Mouse (Mus musculus): ENCODE data around the gene Trim39. TPM values are rescaled to one million over a fixed set of nuclear protein-coding genes. Genes with fewer than 3 reads are reported as not detected.

The Trim39 gene
- 88.5 TPM for total RNA-seq (2023)

GRCm38 (mm10) chr17:36271586-36272256 is at the start of gene Trim39:
Gene Trim39, minus strand, starts transcription at chr17:36272247.

GRCm38 (mm10) chr17:36286390-36286789 is 14.3 kb upstream of the Trim39 start, which contains the start of gene H2-M10.2:
Gene H2-M10.2, minus strand, starts transcription at chr17:36286490.

GRCm38 (mm10) chr17:36257969-36258368 is 14.1 kb downstream of the Trim39 start, which contains the start of gene Rpp21:
Gene Rpp21, minus strand, starts transcription at chr17:36258069.

Other genes starting within 250 kb of the Trim39 start
- gene H2-T23, start 239.4 kb downstream of the Trim39 start, total RNA-seq (2023) = 257 TPM
- gene H2-T22, start 229.5 kb downstream of the Trim39 start, total RNA-seq (2023) = 190 TPM
- 1.1 TPM for gene Gm6034, start 229.3 kb downstream of the Trim39 start, total RNA-seq (2023)
- gene Gm11127, start 213.9 kb downstream of the Trim39 start, total RNA-seq (2023) = 70.7 TPM
- gene Gm19684, start 150.6 kb downstream of the Trim39 start, total RNA-seq (2023) = 9.2 TPM
- gene Gm7030, start 142.8 kb downstream of the Trim39 start, total RNA-seq (2023) = 10.3 TPM
- gene Gm8909, start 103.7 kb downstream of the Trim39 start, total RNA-seq (2023) = 0.88 TPM
- gene H2-T3, start 82.0 kb downstream of the Trim39 start, total RNA-seq (2023) = 0.44 TPM
- 72.8 TPM for gene Rpp21, start 14.2 kb downstream of the Trim39 start, total RNA-seq (2023)
- not detected for gene H2-M10.2, start 14.2 kb upstream of the Trim39 start, total RNA-seq (2023)
- not detected for gene H2-M10.1, start 53.9 kb upstream of the Trim39 start, total RNA-seq (2023)
- not detected for gene H2-M10.3, start 96.2 kb upstream of the Trim39 start, total RNA-seq (2023)
- not detected for gene H2-M10.4, start 190.1 kb upstream of the Trim39 start, total RNA-seq (2023)